ENCODE assay signal across 6 mouse cellular contexts in the genomic region with DNA sequence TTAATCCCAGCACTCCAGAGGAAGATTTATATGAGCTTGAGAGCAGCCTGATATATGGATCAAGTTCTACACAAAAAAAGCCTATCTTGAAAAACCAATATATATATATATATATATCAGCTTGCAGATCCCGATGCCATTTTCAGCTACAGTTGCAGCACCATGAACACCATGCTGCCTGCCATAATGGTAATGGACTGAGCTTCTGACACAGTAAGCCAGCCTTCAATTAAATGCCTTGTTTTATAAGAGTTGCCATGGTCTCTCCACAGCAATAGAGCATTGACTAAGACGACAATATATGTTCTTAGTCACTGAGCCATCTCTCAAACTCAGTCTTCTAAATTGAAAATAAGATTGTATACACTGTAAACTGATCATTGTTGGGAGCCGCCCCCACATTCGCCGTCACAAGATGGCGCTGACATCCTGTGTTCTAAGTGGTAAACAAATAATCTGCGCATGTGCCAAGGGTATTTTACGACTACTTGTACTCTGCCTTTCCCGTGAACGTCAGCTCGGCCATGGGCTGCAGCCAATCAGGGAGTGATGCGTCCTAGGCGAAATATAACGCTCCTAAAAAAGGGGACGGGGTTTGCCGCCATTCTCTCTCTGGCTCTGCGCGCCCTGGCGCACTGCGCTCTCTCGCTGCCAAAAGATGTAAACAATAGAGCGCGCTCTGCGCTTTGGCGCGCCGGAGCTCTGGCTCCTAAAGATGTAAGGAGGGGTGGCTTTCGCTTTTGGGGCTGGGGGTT.
A peak's percentile ranks its signal among the peaks of the same experiment; 100 is the strongest.
DNase-seq lines count a peak whose midpoint lies in the region; ATAC-seq and TF ChIP-seq lines count a peak whose summit lies in the region.
"Not testable (repeated sequence)": the region's sequence is repeated elsewhere in the genome, so short reads cannot be mapped to it uniquely, and the experiment has no call there.

No protein-coding gene starts in this region.

- H3K27me3 ChIP-seq in embryonic facial prominence, embryonic 10.5 days (replicated peaks; ENCODE audit: low read depth, poor library complexity, severe bottlenecking); forebrain, embryonic 15.5 days; heart, embryonic 13.5 days (replicated peaks); hindbrain, postnatal 0 days (ENCODE audit: insufficient read depth, low read length); midbrain, embryonic 14.5 days (ENCODE audit: control insufficient read depth, insufficient read depth, low read length); neural tube, embryonic 14.5 days (ENCODE audit: control insufficient read depth, insufficient read depth, low read length): not testable (repeated sequence)

- H3K4me1 ChIP-seq in embryonic facial prominence, embryonic 10.5 days; forebrain, embryonic 15.5 days; heart, embryonic 13.5 days; hindbrain, postnatal 0 days (ENCODE audit: insufficient read depth, low read length); midbrain, embryonic 14.5 days (ENCODE audit: control insufficient read depth, insufficient read depth, low read length); neural tube, embryonic 14.5 days (ENCODE audit: control insufficient read depth, insufficient read depth, low read length): not testable (repeated sequence)

- H3K9me3 ChIP-seq in embryonic facial prominence, embryonic 10.5 days; forebrain, embryonic 15.5 days; heart, embryonic 13.5 days; hindbrain, postnatal 0 days (ENCODE audit: low read length); midbrain, embryonic 14.5 days (ENCODE audit: control insufficient read depth, low read length); neural tube, embryonic 14.5 days (ENCODE audit: control insufficient read depth, low read length): not testable (repeated sequence)

- not testable (repeated sequence) for H3K27ac ChIP-seq in embryonic facial prominence, embryonic 10.5 days (replicated peaks); forebrain, embryonic 15.5 days (replicated peaks); heart, embryonic 13.5 days (replicated peaks); hindbrain, postnatal 0 days; midbrain, embryonic 14.5 days (replicated peaks; ENCODE audit: low read depth, low read length); neural tube, embryonic 14.5 days (ENCODE audit: low read depth, low read length)

- ATAC-seq in forebrain, embryonic 15.5 days (replicated peaks): peak; percentile 77; the same call in 1 of the 2 replicates
- ATAC-seq in heart, embryonic 13.5 days (ENCODE audit: extremely low read depth, insufficient number of reproducible peaks, low FRiP score, low TSS enrichment); midbrain, embryonic 14.5 days (ENCODE audit: low FRiP score, low TSS enrichment): not testable (repeated sequence)
- peak; percentile 43; the same call in 1 of the 2 replicates for ATAC-seq in hindbrain, postnatal 0 days
- ATAC-seq in neural tube, embryonic 14.5 days (ENCODE audit: low read depth): peak; percentile 66

- H3K36me3 ChIP-seq in embryonic facial prominence, embryonic 10.5 days (replicated peaks); forebrain, embryonic 15.5 days; heart, embryonic 13.5 days; hindbrain, postnatal 0 days (ENCODE audit: insufficient read depth, low read length); midbrain, embryonic 14.5 days (ENCODE audit: control insufficient read depth, insufficient read depth, low read length); neural tube, embryonic 14.5 days (ENCODE audit: control insufficient read depth, insufficient read depth, low read length): not testable (repeated sequence)

- not testable (repeated sequence) for H3K4me2 ChIP-seq in forebrain, embryonic 15.5 days (replicated peaks); hindbrain, postnatal 0 days (ENCODE audit: low read depth, low read length); midbrain, embryonic 14.5 days (ENCODE audit: low read length); neural tube, embryonic 14.5 days (ENCODE audit: low read depth, low read length)
- peak overlapping the region; percentile 11; the same call in 1 of the 2 replicates for H3K4me2 ChIP-seq in heart, embryonic 13.5 days

- TF ChIP-seq CTCF in hindbrain, postnatal 0 days (IDR thresholded peaks at IDR 0.05; ENCODE audit: low read depth): not testable (repeated sequence)

- 74% methylated on average over 28 of the region's 28 CpGs for WGBS in embryonic facial prominence, embryonic 10.5 days
- WGBS in forebrain, embryonic 15.5 days: 88% methylated on average over 28 of the region's 28 CpGs
- 81% methylated on average over 26 of the region's 28 CpGs for WGBS in heart, embryonic 13.5 days
- 88% methylated on average over 25 of the region's 28 CpGs for WGBS in hindbrain, postnatal 0 days
- WGBS in midbrain, embryonic 14.5 days: 85% methylated on average over 26 of the region's 28 CpGs
- 84% methylated on average over 25 of the region's 28 CpGs for WGBS in neural tube, embryonic 14.5 days

- not testable (repeated sequence) for H3K9ac ChIP-seq in forebrain, embryonic 15.5 days (replicated peaks); heart, embryonic 13.5 days; hindbrain, postnatal 0 days (replicated peaks; ENCODE audit: low read length); midbrain, embryonic 14.5 days (replicated peaks; ENCODE audit: low read length); neural tube, embryonic 14.5 days (replicated peaks; ENCODE audit: low read depth, low read length)

- peak overlapping the region; percentile 31; the same call in 1 of the 2 replicates for H3K4me3 ChIP-seq in embryonic facial prominence, embryonic 10.5 days
- H3K4me3 ChIP-seq in forebrain, embryonic 15.5 days: peak overlapping the region; percentile 23
- H3K4me3 ChIP-seq in heart, embryonic 13.5 days: peak overlapping the region; percentile 22; the same call in 1 of the 2 replicates
- not testable (repeated sequence) for H3K4me3 ChIP-seq in hindbrain, postnatal 0 days (ENCODE audit: low read length); midbrain, embryonic 14.5 days (replicated peaks; ENCODE audit: low read depth, low read length); neural tube, embryonic 14.5 days (ENCODE audit: low read depth, low read length)

- DNase-seq in embryonic facial prominence, embryonic 10.5 days (ENCODE audit: low spot score); hindbrain, postnatal 0 days (ENCODE audit: low spot score): not testable (repeated sequence)
- DNase-seq in midbrain, embryonic 14.5 days: peak; percentile 5
